Comparison of ENCODE assay signal across 9 mouse cellular contexts in the genomic region with DNA sequence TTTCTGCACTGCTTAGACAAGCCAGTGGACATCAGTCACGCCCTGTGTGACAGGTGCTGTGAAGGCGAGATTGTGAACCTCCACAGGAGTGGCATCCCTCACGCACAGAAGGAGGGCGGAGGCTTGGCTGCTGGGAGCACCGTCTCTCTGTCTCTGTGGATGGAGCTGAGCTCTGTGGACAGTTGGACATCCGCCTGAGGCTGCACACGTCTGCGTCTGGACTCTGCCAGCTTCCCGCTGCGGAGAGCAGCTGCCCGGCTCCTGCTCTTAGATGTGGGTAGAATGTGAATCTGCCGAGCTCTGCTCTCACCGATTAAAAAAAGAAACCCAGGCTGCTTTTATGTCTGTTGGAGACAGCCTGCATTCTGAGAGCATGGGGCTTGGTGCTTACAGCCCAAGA.
DNase-seq lines count a peak whose midpoint lies in the region; ATAC-seq lines count a peak whose summit lies in the region.
"Had no signal": no experiment of that assay in that cellular context is flagged by ENCODE, and none has a peak within 500 bp of the region (broad histone marks: within the 10 kb centered on the region; RNA-seq: fewer than 3 reads in every experiment).

No protein-coding gene starts in this region.

- DNase-seq in retina, postnatal 1 day, result peak; percentile 59
- no peak for DNase-seq in retina, embryonic 14.5 days (ENCODE audit: low spot score)
- peak; percentile 72 to 78 for DNase-seq in frontal cortex, postnatal 10 days (ENCODE audit: low spot score in 2 of 2)
- peak; percentile 51 to 91 for DNase-seq in left cerebral cortex, adult 8-10 months (ENCODE audit: low spot score in 2 of 2)
- peak; percentile 71 for DNase-seq in right cerebral cortex, postnatal 4 days
- DNase-seq in heart, adult 9 months (ENCODE audit: low spot score in 2 of 2), result no peak

- no peak for ATAC-seq in monocyte, adult 5-6 weeks (replicated peaks; ENCODE audit: insufficient number of reproducible peaks, low FRiP score, low TSS enrichment, poor library complexity, severe bottlenecking)
- ATAC-seq in megakaryocyte, adult 5-6 weeks (ENCODE audit: poor library complexity, severe bottlenecking), result no peak
- ATAC-seq: Patski had no signal

Comparison
In these comparisons a context has a peak if more than half of its experiments do, and no peak if none do; other contexts are left out.
1. DNase-seq: peak in retina, postnatal 1 day (single experiment), frontal cortex, postnatal 10 days (2 of 2), left cerebral cortex, adult 8-10 months (2 of 2) and right cerebral cortex, postnatal 4 days (single experiment); none in retina, embryonic 14.5 days (single experiment) and heart, adult 9 months (0 of 2).